Mouse (Mus musculus) liver, adult 2 months (tissue): ENCODE measurements around the gene Vps50.

Experiments
- CTCF ChIP-seq: fragments of 200-500 bp; IDR thresholded peaks from 2 replicates; pipeline ENCODE4 v1.5.1; 2011; ENCODE audit warnings: low read depth, low read length, control low read depth
- POLR2A ChIP-seq: fragments of 200-500 bp; IDR thresholded peaks from 2 replicates; pipeline ENCODE4 v1.6.1; 2011; ENCODE audit warnings: low read length, control low read depth; ENCODE audit not compliant: insufficient read depth; ENCODE audit errors: extremely low read depth

GRCm38 (mm10) chr6:3549992-3550391 lies 51.8 kb downstream of the Vps50 start:
- TF ChIP-seq CTCF: no peak
- no peak for TF ChIP-seq POLR2A
